9 mouse cellular contexts compared by ENCODE assay signal in the genomic region with DNA sequence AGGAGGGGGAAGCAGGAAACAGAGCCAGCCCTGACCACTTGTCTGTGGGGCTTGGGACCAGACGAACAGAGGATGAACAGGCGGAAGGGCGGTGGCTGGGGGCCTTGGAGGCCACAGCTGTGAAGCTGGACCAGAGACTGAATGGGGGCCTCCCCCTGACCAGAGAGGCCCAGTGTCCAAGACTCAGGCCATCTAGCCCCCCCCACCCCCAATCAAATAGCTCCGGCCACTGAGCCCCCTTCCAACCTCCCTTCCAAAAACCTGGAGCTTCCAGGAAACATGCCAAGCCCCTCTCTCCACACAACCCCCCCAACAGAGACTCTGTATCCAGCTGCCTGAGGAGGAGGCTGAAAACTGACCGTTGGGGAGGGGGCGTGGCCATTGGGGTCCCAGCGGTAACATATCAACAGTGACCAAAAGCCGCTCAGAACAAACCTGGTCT. TPM values are rescaled to one million over a fixed set of nuclear protein-coding genes. Genes with fewer than 3 reads are reported as not detected.
DNase-seq lines count a peak whose midpoint lies in the region; ATAC-seq and TF ChIP-seq lines count a peak whose summit lies in the region.
"Had no signal": no experiment of that assay in that cellular context is flagged by ENCODE, and none has a peak within 500 bp of the region (broad histone marks: within the 10 kb centered on the region; RNA-seq: fewer than 3 reads in every experiment).

No protein-coding gene starts in this region.

- no peak for TF ChIP-seq CTCF in lung, embryonic 14.5 days (IDR thresholded peaks at IDR 0.05; ENCODE audit: low read depth)

- WGBS in lung, embryonic 14.5 days: 29% methylated on average over 8 of the region's 8 CpGs
- WGBS in limb, embryonic 12.5 days: 15% methylated on average over 8 of the region's 8 CpGs

- H3K4me3 ChIP-seq in lung, embryonic 14.5 days (ENCODE audit: low read depth, low read length): no peak overlapping the region
- no peak overlapping the region for H3K4me3 ChIP-seq in limb, embryonic 12.5 days (replicated peaks)
- H3K4me3 ChIP-seq: myocyte had no signal

- H3K36me3 ChIP-seq in lung, embryonic 14.5 days (ENCODE audit: insufficient read depth): 0 out of 2 replicates have a peak, but pooled peaks cover 11% of the 10 kb centered on the region
- H3K36me3 ChIP-seq in limb, embryonic 12.5 days: no peaks in the 10 kb centered on the region

- no peak for ATAC-seq in lung, embryonic 14.5 days (ENCODE audit: insufficient read depth)
- ATAC-seq in limb, embryonic 12.5 days (ENCODE audit: insufficient number of reproducible peaks, insufficient read depth, low FRiP score, low TSS enrichment, low read depth): no peak

- H3K9ac ChIP-seq in lung, embryonic 14.5 days: no peak overlapping the region
- H3K9ac ChIP-seq in limb, embryonic 12.5 days (replicated peaks): no peak overlapping the region; the same call in 1 of the 2 replicates

- H3K27me3 ChIP-seq in lung, embryonic 14.5 days (ENCODE audit: insufficient read depth, low read length): peaks cover 4% of the 10 kb centered on the region; the same call in 1 of the 2 replicates
- peaks cover 100% of the 10 kb centered on the region for H3K27me3 ChIP-seq in limb, embryonic 12.5 days

- H3K9me3 ChIP-seq in lung, embryonic 14.5 days (ENCODE audit: low read depth, low read length): no peaks in the 10 kb centered on the region
- no peaks in the 10 kb centered on the region for H3K9me3 ChIP-seq in limb, embryonic 12.5 days

- H3K4me1 ChIP-seq in lung, embryonic 14.5 days (ENCODE audit: insufficient read depth): peaks cover 22% of the 10 kb centered on the region
- peaks cover 41% of the 10 kb centered on the region for H3K4me1 ChIP-seq in limb, embryonic 12.5 days (replicated peaks)

- peak; percentile 56 for DNase-seq in embryo, embryonic 10 days (ENCODE audit: low spot score)
- DNase-seq in embryo, embryonic 11 days: no peak
- DNase-seq in lung, embryonic 14.5 days: peak; percentile 49
- DNase-seq in lung, postnatal 14 days: no peak
- DNase-seq in thymus, postnatal 36 days: no peak
- DNase-seq in cerebellum, adult 9-10 months: no peak
- DNase-seq in right cerebral cortex, adult 2 months (ENCODE audit: low spot score in 2 of 2): no peak

- H3K4me2 ChIP-seq in lung, embryonic 14.5 days: 0 out of 2 replicates have a peak overlapping the region, but pooled peaks have one; percentile 2
- peak overlapping the region; percentile 36; the same call in 1 of the 2 replicates for H3K4me2 ChIP-seq in limb, embryonic 12.5 days

- H3K27ac ChIP-seq in lung, embryonic 14.5 days (ENCODE audit: low read depth): no peak overlapping the region; the same call in 1 of the 2 replicates
- no peak overlapping the region for H3K27ac ChIP-seq in limb, embryonic 12.5 days

RNA-seq across cellular contexts. Expression of a gene that starts 24.3 kb away (rescaled TPM):
- 8.2 and 9.6 TPM in 2 replicates for polyA plus RNA-seq in lung, embryonic 14.5 days (2014; fragmentation: Nextera tagmentation; extraction: Ambion mirVana)
- 4.7 and 5.5 TPM in 2 replicates for polyA plus RNA-seq in limb, embryonic 12.5 days (2016; fragmentation: Nextera tagmentation; extraction: Ambion mirVana)

RNA-seq across cellular contexts. Expression of a gene that starts 27.2 kb away (rescaled TPM):
- polyA plus RNA-seq in lung, embryonic 14.5 days (2014; fragmentation: Nextera tagmentation; extraction: Ambion mirVana): 111 and 129 TPM in 2 replicates
- 296 and 302 TPM in 2 replicates for polyA plus RNA-seq in limb, embryonic 12.5 days (2016; fragmentation: Nextera tagmentation; extraction: Ambion mirVana)

RNA-seq across cellular contexts. Expression of a gene that starts 32.4 kb away (rescaled TPM):
- 11.5 and 15.4 TPM in 2 replicates for polyA plus RNA-seq in lung, embryonic 14.5 days (2014; fragmentation: Nextera tagmentation; extraction: Ambion mirVana)
- polyA plus RNA-seq in limb, embryonic 12.5 days (2016; fragmentation: Nextera tagmentation; extraction: Ambion mirVana): 21.9 and 22.2 TPM in 2 replicates

RNA-seq across cellular contexts. Expression of a gene that starts 40.8 kb away (rescaled TPM):
- polyA plus RNA-seq in lung, embryonic 14.5 days (2014; fragmentation: Nextera tagmentation; extraction: Ambion mirVana): 87.1 and 90.3 TPM in 2 replicates
- 82.9 and 84.6 TPM in 2 replicates for polyA plus RNA-seq in limb, embryonic 12.5 days (2016; fragmentation: Nextera tagmentation; extraction: Ambion mirVana)

RNA-seq across cellular contexts. Expression of a gene that starts 50.4 kb away (rescaled TPM):
- polyA plus RNA-seq in lung, embryonic 14.5 days (2014; fragmentation: Nextera tagmentation; extraction: Ambion mirVana): 103 and 106 TPM in 2 replicates
- 103 and 104 TPM in 2 replicates for polyA plus RNA-seq in limb, embryonic 12.5 days (2016; fragmentation: Nextera tagmentation; extraction: Ambion mirVana)

Comparison
In these comparisons a context has a peak if more than half of its experiments do, and no peak if none do; other contexts are left out.
1. DNase-seq: peak in embryo, embryonic 10 days (single experiment) and lung, embryonic 14.5 days (single experiment); none in embryo, embryonic 11 days (single experiment), lung, postnatal 14 days (single experiment), thymus, postnatal 36 days (0 of 2), cerebellum, adult 9-10 months (single experiment) and right cerebral cortex, adult 2 months (0 of 2).